Mouse (Mus musculus) monocyte, adult 2 months (primary cell): ENCODE results near the gene Ndc1.
A peak's percentile ranks its signal among the peaks of the same experiment; 100 is the strongest.

Experiments
- DNase-seq, 2 experiments: peaks; one replicate each; pipeline ENCODE4 v3.0.0; 2022; ENCODE audit warnings: low spot score in 2 of 2, low read depth in 1 of 2

The Ndc1 gene

GRCm38 (mm10) chr4:107438741-107439140 lies 71.2 kb downstream of the Ndc1 start:
- DNase-seq, result no peak

- no peak for DNase-seq
These were observed 72.7 kb downstream of the Ndc1 start for GRCm38 (mm10) chr4:107440306-107440705.

GRCm38 (mm10) chr4:107442288-107442687 lies 74.7 kb downstream of the Ndc1 start:
- DNase-seq, result no peak

GRCm38 (mm10) chr4:107442891-107443483 lies 75.4 kb downstream of the Ndc1 start:
- DNase-seq, result no peak

- no peak for DNase-seq
These were observed 76.0 kb downstream of the Ndc1 start for GRCm38 (mm10) chr4:107443621-107444020.

- DNase-seq, result no peak
These were observed 80.9 kb downstream of the Ndc1 start for GRCm38 (mm10) chr4:107448481-107448880.

GRCm38 (mm10) chr4:107449519-107449918 lies 81.9 kb downstream of the Ndc1 start:
- DNase-seq, result no peak

GRCm38 (mm10) chr4:107452266-107453015 lies 84.9 kb downstream of the Ndc1 start:
- no peak for DNase-seq

- peak; percentile 46 to 71 for DNase-seq
These were observed 85.8 kb downstream of the Ndc1 start for GRCm38 (mm10) chr4:107453141-107453984.

GRCm38 (mm10) chr4:107457602-107458001 lies 90.0 kb downstream of the Ndc1 start:
- no peak for DNase-seq

- no peak for DNase-seq
These were observed 91.3 kb downstream of the Ndc1 start for GRCm38 (mm10) chr4:107458907-107459306.

GRCm38 (mm10) chr4:107459461-107459860 lies 91.9 kb downstream of the Ndc1 start:
- DNase-seq, result no peak

- DNase-seq, result no peak
These were observed 92.9 kb downstream of the Ndc1 start for GRCm38 (mm10) chr4:107460468-107460867.
